Mouse (Mus musculus): ENCODE results near the gene Myo9a.

GRCm38 (mm10) chr9:59723791-59724442 lies 26.8 kb upstream of the Myo9a start:
- TF ChIP-seq POLR2A (IDR thresholded peaks at IDR 0.05; ENCODE audit: control insufficient read depth in 1 of 2, insufficient read depth in 1 of 2, low read depth in 1 of 2, low read length in 2 of 2, poor library complexity in 1 of 2) (no peak), GATA1 (IDR thresholded peaks at IDR 0.05; ENCODE audit: low read depth, low read length) (no peak)
